Mouse (Mus musculus): ENCODE results near the gene Fam129b. TPM values are rescaled to one million over a fixed set of nuclear protein-coding genes. Genes with fewer than 3 reads are reported as not detected.

Fam129b gene
- polyA plus RNA-seq, 1 experiment from 2014 or later: 13.7 TPM

GRCm38 (mm10) chr2:32938741-32939140 lies 62.8 kb downstream of the Fam129b start:
- no peak overlapping the region for H3K27ac ChIP-seq (replicated peaks; ENCODE audit: low read depth, low read length)
- DNase-seq (ENCODE audit: low spot score): no peak
- H3K27me3 ChIP-seq (ENCODE audit: control insufficient read depth, insufficient read depth, low read length): no peaks in the 10 kb centered on the region
- no peak overlapping the region for H3K4me3 ChIP-seq (ENCODE audit: low read depth, low read length)
- H3K9ac ChIP-seq (replicated peaks; ENCODE audit: low read length): no peak overlapping the region
- no peaks in the 10 kb centered on the region; the same call in 1 of the 2 replicates for H3K36me3 ChIP-seq (replicated peaks; ENCODE audit: control insufficient read depth, insufficient read depth, low read depth, low read length)
- no peak for ATAC-seq (replicated peaks; ENCODE audit: insufficient number of reproducible peaks, low FRiP score, low TSS enrichment, low read depth)
- 90% methylated on average over 5 of the region's 5 CpGs for WGBS
- no peak overlapping the region for H3K4me2 ChIP-seq (ENCODE audit: low read depth, low read length)
- H3K9me3 ChIP-seq (replicated peaks; ENCODE audit: control insufficient read depth, low read length): no peaks in the 10 kb centered on the region
- H3K4me1 ChIP-seq (ENCODE audit: control insufficient read depth, insufficient read depth, low read length): no peaks in the 10 kb centered on the region

- H3K27ac ChIP-seq (replicated peaks; ENCODE audit: low read depth, low read length): no peak overlapping the region
- no peaks in the 10 kb centered on the region; the same call in 1 of the 2 replicates for H3K36me3 ChIP-seq (replicated peaks; ENCODE audit: control insufficient read depth, insufficient read depth, low read depth, low read length)
- no peaks in the 10 kb centered on the region for H3K27me3 ChIP-seq (ENCODE audit: control insufficient read depth, insufficient read depth, low read length)
- ATAC-seq (replicated peaks; ENCODE audit: insufficient number of reproducible peaks, low FRiP score, low TSS enrichment, low read depth) (no peak), DNase-seq (ENCODE audit: low spot score) (peak; percentile 61)
- H3K9me3 ChIP-seq (replicated peaks; ENCODE audit: control insufficient read depth, low read length): no peaks in the 10 kb centered on the region
- WGBS: 55% methylated on average over 5 of the region's 5 CpGs
- H3K4me3 ChIP-seq (ENCODE audit: low read depth, low read length): no peak overlapping the region
- no peak overlapping the region for H3K9ac ChIP-seq (replicated peaks; ENCODE audit: low read length)
- no peaks in the 10 kb centered on the region for H3K4me1 ChIP-seq (ENCODE audit: control insufficient read depth, insufficient read depth, low read length)
- H3K4me2 ChIP-seq (ENCODE audit: low read depth, low read length): no peak overlapping the region
Observed at GRCm38 (mm10) chr2:32939418-32939817, 63.5 kb downstream of the Fam129b start.

GRCm38 (mm10) chr2:32940483-32940882 lies 64.6 kb downstream of the Fam129b start:
- H3K4me1 ChIP-seq (ENCODE audit: control insufficient read depth, insufficient read depth, low read length): no peaks in the 10 kb centered on the region
- WGBS: 97% methylated on average over 4 of the region's 4 CpGs
- ATAC-seq (replicated peaks; ENCODE audit: insufficient number of reproducible peaks, low FRiP score, low TSS enrichment, low read depth) (no peak), DNase-seq (ENCODE audit: low spot score) (no peak)
- no peaks in the 10 kb centered on the region for H3K9me3 ChIP-seq (replicated peaks; ENCODE audit: control insufficient read depth, low read length)
- H3K27ac ChIP-seq (replicated peaks; ENCODE audit: low read depth, low read length): no peak overlapping the region
- no peaks in the 10 kb centered on the region for H3K27me3 ChIP-seq (ENCODE audit: control insufficient read depth, insufficient read depth, low read length)
- no peak overlapping the region for H3K4me2 ChIP-seq (ENCODE audit: low read depth, low read length)
- H3K4me3 ChIP-seq (ENCODE audit: low read depth, low read length): no peak overlapping the region
- H3K9ac ChIP-seq (replicated peaks; ENCODE audit: low read length): no peak overlapping the region
- H3K36me3 ChIP-seq (replicated peaks; ENCODE audit: control insufficient read depth, insufficient read depth, low read depth, low read length): no peaks in the 10 kb centered on the region; the same call in 1 of the 2 replicates

GRCm38 (mm10) chr2:32947454-32947853 lies 71.5 kb downstream of the Fam129b start:
- DNase-seq (ENCODE audit: low spot score) (no peak), ATAC-seq (replicated peaks; ENCODE audit: insufficient number of reproducible peaks, low FRiP score, low TSS enrichment, low read depth) (no peak)
- Histone ChIP-seq H3K36me3 (replicated peaks; ENCODE audit: control insufficient read depth, insufficient read depth, low read depth, low read length) (0 out of 2 replicates have a peak, but pooled peaks cover 2% of the 10 kb centered on the region), H3K9me3 (replicated peaks; ENCODE audit: control insufficient read depth, low read length) (no peaks in the 10 kb centered on the region), H3K4me3 (ENCODE audit: low read depth, low read length) (no peak overlapping the region), H3K27ac (replicated peaks; ENCODE audit: low read depth, low read length) (no peak overlapping the region), H3K4me2 (ENCODE audit: low read depth, low read length) (no peak overlapping the region), H3K4me1 (ENCODE audit: control insufficient read depth, insufficient read depth, low read length) (no peaks in the 10 kb centered on the region), H3K27me3 (ENCODE audit: control insufficient read depth, insufficient read depth, low read length) (no peaks in the 10 kb centered on the region), H3K9ac (replicated peaks; ENCODE audit: low read length) (no peak overlapping the region)
- 89% methylated on average over 11 of the region's 11 CpGs for WGBS

- no peak for DNase-seq (ENCODE audit: low spot score)
- no peak overlapping the region for H3K4me2 ChIP-seq (ENCODE audit: low read depth, low read length)
- no peaks in the 10 kb centered on the region for H3K4me1 ChIP-seq (ENCODE audit: control insufficient read depth, insufficient read depth, low read length)
- H3K9ac ChIP-seq (replicated peaks; ENCODE audit: low read length): no peak overlapping the region
- WGBS: 88% methylated on average over 2 of the region's 2 CpGs
- no peaks in the 10 kb centered on the region for H3K9me3 ChIP-seq (replicated peaks; ENCODE audit: control insufficient read depth, low read length)
- H3K27me3 ChIP-seq (ENCODE audit: control insufficient read depth, insufficient read depth, low read length): no peaks in the 10 kb centered on the region
- no peak overlapping the region for H3K4me3 ChIP-seq (ENCODE audit: low read depth, low read length)
- peaks cover 2% of the 10 kb centered on the region; the same call in 1 of the 2 replicates for H3K36me3 ChIP-seq (replicated peaks; ENCODE audit: control insufficient read depth, insufficient read depth, low read depth, low read length)
- no peak for ATAC-seq (replicated peaks; ENCODE audit: insufficient number of reproducible peaks, low FRiP score, low TSS enrichment, low read depth)
- no peak overlapping the region for H3K27ac ChIP-seq (replicated peaks; ENCODE audit: low read depth, low read length)
Observed at GRCm38 (mm10) chr2:32954581-32954980, 78.7 kb downstream of the Fam129b start.

GRCm38 (mm10) chr2:32957344-32957743 lies 81.4 kb downstream of the Fam129b start:
- H3K36me3 ChIP-seq (replicated peaks; ENCODE audit: control insufficient read depth, insufficient read depth, low read depth, low read length): no peaks in the 10 kb centered on the region; the same call in 1 of the 2 replicates
- DNase-seq (ENCODE audit: low spot score) (peak; percentile 28), ATAC-seq (replicated peaks; ENCODE audit: insufficient number of reproducible peaks, low FRiP score, low TSS enrichment, low read depth) (no peak)
- H3K9me3 ChIP-seq (replicated peaks; ENCODE audit: control insufficient read depth, low read length): no peaks in the 10 kb centered on the region
- H3K4me2 ChIP-seq (ENCODE audit: low read depth, low read length): no peak overlapping the region
- H3K4me3 ChIP-seq (ENCODE audit: low read depth, low read length): no peak overlapping the region
- H3K9ac ChIP-seq (replicated peaks; ENCODE audit: low read length): no peak overlapping the region
- no peak overlapping the region for H3K27ac ChIP-seq (replicated peaks; ENCODE audit: low read depth, low read length)
- H3K27me3 ChIP-seq (ENCODE audit: control insufficient read depth, insufficient read depth, low read length): no peaks in the 10 kb centered on the region
- H3K4me1 ChIP-seq (ENCODE audit: control insufficient read depth, insufficient read depth, low read length): peaks cover 4% of the 10 kb centered on the region; the same call in 1 of the 2 replicates
- 53% methylated on average over 8 of the region's 8 CpGs for WGBS

GRCm38 (mm10) chr2:32960273-32960672 lies 84.4 kb downstream of the Fam129b start:
- peak overlapping the region; percentile 92; the same call in 1 of the 2 replicates for H3K4me3 ChIP-seq (ENCODE audit: low read depth, low read length)
- no peak overlapping the region; the same call in 1 of the 2 replicates for H3K4me2 ChIP-seq (ENCODE audit: low read depth, low read length)
- peaks cover 10% of the 10 kb centered on the region for H3K36me3 ChIP-seq (replicated peaks; ENCODE audit: control insufficient read depth, insufficient read depth, low read depth, low read length)
- no peaks in the 10 kb centered on the region for H3K27me3 ChIP-seq (ENCODE audit: control insufficient read depth, insufficient read depth, low read length)
- ATAC-seq (replicated peaks; ENCODE audit: insufficient number of reproducible peaks, low FRiP score, low TSS enrichment, low read depth): no peak
- no peak overlapping the region for H3K27ac ChIP-seq (replicated peaks; ENCODE audit: low read depth, low read length)
- DNase-seq (ENCODE audit: low spot score): no peak
- H3K9me3 ChIP-seq (replicated peaks; ENCODE audit: control insufficient read depth, low read length): no peaks in the 10 kb centered on the region
- no peak overlapping the region; the same call in 1 of the 2 replicates for H3K9ac ChIP-seq (replicated peaks; ENCODE audit: low read length)
- WGBS: 85% methylated on average over 4 of the region's 4 CpGs
- peaks cover 4% of the 10 kb centered on the region; the same call in 1 of the 2 replicates for H3K4me1 ChIP-seq (ENCODE audit: control insufficient read depth, insufficient read depth, low read length)

GRCm38 (mm10) chr2:32961192-32961995 lies 85.5 kb downstream of the Fam129b start, which contains the start of the genes Rpl12 and Lrsam1:
Gene Rpl12, plus strand, starts transcription at chr2:32961559.
Gene Lrsam1, minus strand, starts transcription at chr2:32961614.
- Histone ChIP-seq H3K36me3 (replicated peaks; ENCODE audit: control insufficient read depth, insufficient read depth, low read depth, low read length) (peaks cover 10% of the 10 kb centered on the region), H3K27ac (replicated peaks; ENCODE audit: low read depth, low read length) (peak within 1 kb of the TSS; percentile 80), H3K4me1 (ENCODE audit: control insufficient read depth, insufficient read depth, low read length) (peaks cover 4% of the 10 kb centered on the region; the same call in 1 of the 2 replicates), H3K27me3 (ENCODE audit: control insufficient read depth, insufficient read depth, low read length) (no peaks in the 10 kb centered on the region), H3K9ac (replicated peaks; ENCODE audit: low read length) (peak within 1 kb of the TSS; percentile 97), H3K4me3 (ENCODE audit: low read depth, low read length) (peak within 1 kb of the TSS; percentile 92), H3K9me3 (replicated peaks; ENCODE audit: control insufficient read depth, low read length) (no peaks in the 10 kb centered on the region), H3K4me2 (ENCODE audit: low read depth, low read length) (peak within 1 kb of the TSS; percentile 87)
- peak; percentile 88 for ATAC-seq (replicated peaks; ENCODE audit: insufficient number of reproducible peaks, low FRiP score, low TSS enrichment, low read depth)
- DNase-seq (ENCODE audit: low spot score): peak; percentile 95
- 3% methylated on average over 55 of the region's 55 CpGs for WGBS
